Mouse (Mus musculus) ovary, postnatal 14 days (tissue): ENCODE data around the gene Klk10.

Experiments
- DNase-seq: peaks from one replicate; pipeline ENCODE4 v3.0.0; 2022; ENCODE audit warnings: low spot score

The Klk10 gene

GRCm38 (mm10) chr7:43796355-43796754, 15.5 kb downstream of the Klk10 start:
- no peak for DNase-seq

DNA sequence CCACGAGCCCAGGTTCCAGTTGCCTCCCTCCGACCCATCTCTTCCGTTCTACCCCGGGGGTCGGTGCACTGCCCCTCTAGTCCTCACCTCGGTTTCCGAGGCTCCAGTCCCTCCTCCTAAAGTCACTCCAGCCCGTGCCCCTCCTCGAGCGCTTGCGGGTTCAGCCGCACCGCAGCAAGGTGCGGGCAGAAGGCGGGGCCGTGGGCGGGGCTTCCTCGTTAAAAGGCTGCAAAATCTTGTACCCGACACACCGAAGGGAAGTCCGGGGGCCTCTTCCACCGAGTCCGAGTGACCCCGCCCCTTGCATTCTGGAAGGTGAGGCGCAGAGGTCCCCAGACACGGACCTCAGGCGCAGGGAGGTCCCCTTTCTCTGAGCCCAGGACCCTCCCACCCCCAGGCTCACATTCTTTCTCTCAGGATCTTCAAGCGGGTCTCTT, 16.5 kb downstream of the Klk10 start, which contains the start of gene Klk8:
TSS of gene Klk8 (plus strand) at position 245 of the 437 bp plus-strand sequence.
- no peak for DNase-seq

DNA sequence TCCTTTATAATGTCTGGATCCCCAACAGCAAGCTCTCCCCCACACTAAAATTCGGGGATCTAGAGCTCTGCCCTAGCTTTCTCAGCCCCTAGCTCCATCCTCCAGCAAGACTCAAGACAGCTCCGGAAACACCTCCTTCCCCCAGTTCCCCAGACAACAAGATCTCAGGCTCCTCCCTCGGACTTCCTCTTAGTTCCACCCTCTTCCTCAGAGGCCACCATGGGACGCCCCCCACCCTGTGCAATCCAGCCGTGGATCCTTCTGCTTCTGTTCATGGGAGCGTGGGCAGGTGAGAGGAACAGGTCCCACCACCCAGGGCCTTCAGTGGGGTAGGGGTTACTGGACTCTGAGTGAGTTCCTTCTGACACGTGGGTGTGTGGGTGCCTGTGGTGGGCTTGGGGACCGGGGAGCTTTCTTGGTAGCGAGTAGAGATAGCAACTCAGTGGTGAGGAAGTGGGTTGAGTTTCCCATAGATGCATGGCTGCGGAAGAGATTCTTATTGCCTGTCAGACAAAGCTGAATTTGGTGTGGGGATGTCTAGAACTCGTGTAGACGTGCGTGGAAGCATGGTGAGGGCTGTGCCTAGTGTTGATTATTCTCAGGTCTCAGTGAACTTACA, 17.1 kb downstream of the Klk10 start:
- no peak for DNase-seq

GRCm38 (mm10) chr7:43799876-43800275, 19.0 kb downstream of the Klk10 start:
- no peak for DNase-seq

DNA sequence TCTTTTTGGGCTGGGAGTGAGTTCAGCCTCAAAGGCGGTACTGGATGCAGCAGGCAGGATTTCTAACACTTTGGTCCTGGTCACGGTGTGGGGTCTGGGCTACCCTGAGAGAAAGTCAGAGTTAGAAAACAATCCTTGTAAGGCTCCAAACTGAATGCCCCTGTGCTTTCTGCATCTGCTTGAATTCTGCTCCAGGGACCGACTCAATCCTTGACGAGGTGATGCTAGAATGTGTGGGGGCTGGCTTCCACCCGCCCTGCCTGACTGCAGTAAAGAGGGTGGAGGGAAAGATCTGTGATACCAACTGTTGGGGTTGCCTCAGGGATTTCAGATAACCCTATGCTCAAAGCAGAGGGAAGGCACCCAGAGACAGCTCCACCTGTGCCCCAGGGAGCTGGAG, 30.2 kb downstream of the Klk10 start, which contains the start of gene Klk7:
TSS of gene Klk7 (plus strand) at position 301 of the 400 bp plus-strand sequence.
- DNase-seq: no peak

- DNase-seq: no peak
These were observed 34.4 kb downstream of the Klk10 start for GRCm38 (mm10) chr7:43815211-43815610.

GRCm38 (mm10) chr7:43816746-43817145, 35.9 kb downstream of the Klk10 start:
- no peak for DNase-seq

DNA sequence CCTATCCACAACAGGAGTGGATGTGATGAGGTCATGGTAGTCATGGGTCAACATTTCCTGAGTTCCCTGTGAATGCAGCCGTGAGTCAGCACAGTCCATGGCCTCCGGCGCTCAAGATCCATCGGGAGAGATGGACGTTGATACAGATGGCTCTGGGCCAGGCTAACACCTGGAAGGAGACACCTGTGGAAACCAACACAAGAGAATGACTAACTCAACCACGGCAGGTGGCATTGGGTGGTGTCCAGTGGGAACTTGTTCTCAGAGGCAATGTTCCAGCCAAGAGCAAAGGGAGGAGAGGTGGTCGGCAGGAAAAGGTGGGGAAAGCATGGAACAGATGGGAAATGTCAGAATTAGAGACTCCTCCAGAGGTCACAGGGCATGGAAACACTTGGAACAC, 40.7 kb downstream of the Klk10 start:
- no peak for DNase-seq

- DNase-seq: no peak
These were observed 43.4 kb downstream of the Klk10 start, which contains the start of gene Klk6 for GRCm38 (mm10) chr7:43824199-43824598. Gene Klk6 (plus strand): TSS chr7:43824499.

DNA sequence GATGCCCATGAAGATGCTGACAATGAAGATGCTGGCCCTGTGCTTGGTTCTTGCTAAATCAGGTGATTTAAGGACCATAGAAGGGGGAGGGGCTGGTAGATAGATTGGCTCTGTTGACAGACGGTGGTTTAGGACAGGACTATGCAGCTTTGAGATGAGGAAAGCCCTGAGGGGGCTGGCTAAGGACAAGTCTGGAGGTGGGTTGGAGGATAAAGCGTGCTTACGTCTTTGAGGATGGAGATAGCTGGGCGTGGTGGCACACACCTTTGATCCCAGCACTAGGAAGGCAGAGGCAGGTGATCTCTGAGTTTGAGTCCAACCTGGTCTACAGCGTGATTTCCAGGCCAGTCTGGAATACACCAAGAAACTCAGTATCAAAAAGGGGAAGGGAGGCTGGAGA, 45.2 kb downstream of the Klk10 start:
- DNase-seq: no peak

DNA sequence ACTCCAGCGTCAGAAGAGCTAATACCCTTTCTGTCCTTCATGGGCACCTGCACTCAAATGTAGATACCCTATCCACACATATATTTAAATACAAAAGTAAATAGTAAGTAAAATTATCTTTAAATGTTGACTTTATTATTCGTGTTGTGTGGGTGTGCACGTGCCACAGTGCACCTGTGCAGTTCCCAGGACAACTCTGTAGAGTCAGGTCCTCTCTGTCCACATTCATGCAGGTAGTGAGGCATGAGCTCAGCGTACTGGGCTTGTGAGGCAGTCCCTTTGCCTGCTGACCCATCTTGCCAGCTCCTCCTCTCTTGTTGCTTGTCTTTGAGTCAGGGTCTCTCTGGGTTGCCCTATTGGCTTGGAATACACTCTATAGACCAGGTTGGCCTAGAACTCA, 46.9 kb downstream of the Klk10 start:
- no peak for DNase-seq

GRCm38 (mm10) chr7:43829006-43829405, 48.2 kb downstream of the Klk10 start:
- DNase-seq: no peak
